Mouse (Mus musculus) MEL (cell line): ENCODE results near the gene Lhfp. TPM values are rescaled to one million over a fixed set of nuclear protein-coding genes. Genes with fewer than 3 reads are reported as not detected.

Experiments
- DNase-seq: peaks from one replicate; pipeline ENCODE4 v3.0.0; 2011; ENCODE audit warnings: low read depth, low spot score
- H3K27ac ChIP-seq: 2 replicates; pipeline ENCODE4 v1.5.1; 2012; ENCODE audit warnings: low read depth, mild to moderate bottlenecking, control low read depth, low read length, moderate library complexity; ENCODE audit not compliant: control insufficient read depth
- H3K27me3 ChIP-seq, 2 experiments: fragments of 150-350 bp in 1 of 2; sonication (generic) in 1 of 2; 2 replicates each; pipeline ENCODE4 v1.6.1; 2012; ENCODE audit warnings: low read length in 2 of 2, mild to moderate bottlenecking in 2 of 2, improper control_type of control experiment in 1 of 2, moderate library complexity in 1 of 2; ENCODE audit not compliant: insufficient read depth in 2 of 2, control insufficient read depth in 1 of 2
- H3K36me3 ChIP-seq, 2 experiments: 2 replicates each; pipeline ENCODE4 v1.6.1; 2012 to 2014; ENCODE audit warnings: low read length in 2 of 2, improper control_type of control experiment in 1 of 2, inconsistent platforms in 1 of 2, mild to moderate bottlenecking in 1 of 2; ENCODE audit not compliant: insufficient read depth in 2 of 2, control insufficient read depth in 1 of 2
- H3K4me1 ChIP-seq, 2 experiments: fragments of 150-350 bp in 1 of 2; sonication (generic) in 1 of 2; 2 replicates each; pipeline ENCODE4 v1.6.1; 2012; ENCODE audit warnings: low read length in 2 of 2, improper control_type of control experiment in 1 of 2, mild to moderate bottlenecking in 1 of 2; ENCODE audit not compliant: insufficient read depth in 2 of 2, control insufficient read depth in 1 of 2
- H3K4me3 ChIP-seq, 2 experiments: fragments of 150-350 bp in 1 of 2; sonication (generic) in 1 of 2; 2 replicates each; pipeline ENCODE4 v1.5.1; 2012; ENCODE audit warnings: low read depth in 2 of 2, low read length in 2 of 2, mild to moderate bottlenecking in 2 of 2, moderate library complexity in 2 of 2, control low read depth in 1 of 2, improper control_type of control experiment in 1 of 2; ENCODE audit not compliant: control insufficient read depth in 1 of 2, insufficient read depth in 1 of 2
- H3K79me2 ChIP-seq: 2 replicates; pipeline ENCODE4 v1.6.1; 2012; ENCODE audit warnings: mild to moderate bottlenecking, low read length, moderate library complexity; ENCODE audit not compliant: control insufficient read depth, poor library complexity, insufficient read depth
- H3K9ac ChIP-seq: 2 replicates; pipeline ENCODE4 v1.6.1; 2012; ENCODE audit warnings: low read depth, mild to moderate bottlenecking, control low read depth, low read length, moderate library complexity; ENCODE audit not compliant: control insufficient read depth, poor library complexity, severe bottlenecking
- H3K9me3 ChIP-seq: fragments of 150-350 bp; sonication (generic); replicated peaks from 2 replicates; pipeline ENCODE4 v1.6.1; 2012; ENCODE audit warnings: mild to moderate bottlenecking, low read length, improper control_type of control experiment, moderate library complexity; ENCODE audit not compliant: insufficient read depth
- BHLHE40 ChIP-seq: IDR thresholded peaks from 2 replicates; pipeline ENCODE4 v1.6.1; 2012; ENCODE audit warnings: low read depth, mild to moderate bottlenecking, inconsistent platforms, low read length, improper control_type of control experiment, borderline replicate concordance
- CTCF ChIP-seq, 3 experiments: IDR thresholded peaks in 2 of 3; conservative IDR thresholded peaks in 1 of 3; 2 replicates each; pipeline ENCODE4 v1.5.1; 2011 to 2012; ENCODE audit warnings: low read length in 3 of 3, low read depth in 2 of 3, mild to moderate bottlenecking in 2 of 3, improper control_type of control experiment in 1 of 3, inconsistent platforms in 1 of 3, mixed read lengths in 1 of 3, moderate library complexity in 1 of 3; ENCODE audit not compliant: control insufficient read depth in 1 of 3, insufficient read depth in 1 of 3, poor library complexity in 1 of 3, severe bottlenecking in 1 of 3
- E2F4 ChIP-seq: IDR thresholded peaks from 2 replicates; pipeline ENCODE4 v1.6.1; 2011; ENCODE audit warnings: low read depth, low read length, improper control_type of control experiment, borderline replicate concordance
- ELF1 ChIP-seq: IDR thresholded peaks from 2 replicates; pipeline ENCODE4 v1.6.1; 2014; ENCODE audit warnings: low read depth, mild to moderate bottlenecking, inconsistent platforms, low read length, improper control_type of control experiment, moderate library complexity
- GABPA ChIP-seq: IDR thresholded peaks from 2 replicates; pipeline ENCODE4 v1.6.1; 2012; ENCODE audit warnings: low read depth, mild to moderate bottlenecking, inconsistent platforms, low read length, improper control_type of control experiment, moderate library complexity
- MAFK ChIP-seq: IDR thresholded peaks from 2 replicates; pipeline ENCODE4 v1.6.1; 2011; ENCODE audit warnings: low read depth, mild to moderate bottlenecking, low read length, improper control_type of control experiment, borderline replicate concordance
- MAX ChIP-seq: IDR thresholded peaks from 2 replicates; pipeline ENCODE4 v1.6.1; 2011; ENCODE audit warnings: low read length, improper control_type of control experiment
- MXI1 ChIP-seq: IDR thresholded peaks from 2 replicates; pipeline ENCODE4 v1.6.1; 2011; ENCODE audit warnings: mild to moderate bottlenecking, low read depth, low read length, improper control_type of control experiment
- MYC ChIP-seq: IDR thresholded peaks from 2 replicates; pipeline ENCODE4 v1.6.1; 2011; ENCODE audit warnings: low read depth, mild to moderate bottlenecking, low read length, improper control_type of control experiment, moderate library complexity
- NELFE ChIP-seq: IDR thresholded peaks from 2 replicates; pipeline ENCODE4 v1.6.1; 2011; ENCODE audit warnings: low read depth, low read length, improper control_type of control experiment
- SIN3A ChIP-seq: IDR thresholded peaks from 2 replicates; pipeline ENCODE4 v1.6.1; 2012; ENCODE audit warnings: low read length, improper control_type of control experiment, inconsistent platforms
- SMC3 ChIP-seq: IDR thresholded peaks from 2 replicates; pipeline ENCODE4 v1.6.1; 2011; ENCODE audit warnings: low read depth, low read length, improper control_type of control experiment
- TAL1 ChIP-seq: IDR thresholded peaks from 2 replicates; pipeline ENCODE4 v1.6.1; 2012; ENCODE audit warnings: mild to moderate bottlenecking, inconsistent platforms, low read length, moderate library complexity, mixed read lengths
- TBP ChIP-seq: IDR thresholded peaks from 2 replicates; pipeline ENCODE4 v1.8.0; 2011; ENCODE audit warnings: low read depth, low read length, improper control_type of control experiment
- TCF12 ChIP-seq: IDR thresholded peaks from 2 replicates; pipeline ENCODE4 v1.6.1; 2014; ENCODE audit warnings: low read depth, mild to moderate bottlenecking, inconsistent platforms, low read length, improper control_type of control experiment, moderate library complexity
- UBTF ChIP-seq: IDR thresholded peaks from 2 replicates; pipeline ENCODE4 v1.6.1; 2012; ENCODE audit warnings: low read depth, mild to moderate bottlenecking, inconsistent platforms, low read length, improper control_type of control experiment, moderate library complexity, borderline replicate concordance; ENCODE audit not compliant: insufficient read depth
- USF1 ChIP-seq: IDR thresholded peaks from 2 replicates; pipeline ENCODE4 v1.6.1; 2014; ENCODE audit warnings: low read depth, mild to moderate bottlenecking, inconsistent platforms, low read length, improper control_type of control experiment, moderate library complexity
- USF2 ChIP-seq, 2 experiments: IDR thresholded peaks; 2 replicates each; pipeline ENCODE4 v1.6.1; 2011 to 2012; ENCODE audit warnings: improper control_type of control experiment in 2 of 2, low read length in 2 of 2, borderline replicate concordance in 1 of 2, inconsistent platforms in 1 of 2, low read depth in 1 of 2, mild to moderate bottlenecking in 1 of 2; ENCODE audit not compliant: insufficient read depth in 1 of 2
- ZC3H11A ChIP-seq: IDR thresholded peaks from 2 replicates; pipeline ENCODE4 v1.6.1; 2012; ENCODE audit warnings: low read depth, mild to moderate bottlenecking, inconsistent platforms, low read length, improper control_type of control experiment
- ZKSCAN1 ChIP-seq: IDR thresholded peaks from 2 replicates; pipeline ENCODE4 v1.6.1; 2012; ENCODE audit warnings: low read depth, mild to moderate bottlenecking, inconsistent platforms, low read length, improper control_type of control experiment, moderate library complexity
- polyA plus RNA-seq, 2 experiments: library from polyadenylated mRNA; stranded (reverse) in 1 of 2; unstranded in 1 of 2; fragments of >175 nt in 1 of 2; fragments of >200 nt in 1 of 2; gene quantifications; 2 replicates each; pipeline versions ENCODE4 v1.2.1 to v1.2.4; 2012; ENCODE audit warnings: low replicate concordance in 2 of 2, low read depth in 1 of 2; ENCODE audit not compliant: insufficient read length in 2 of 2, insufficient read depth in 1 of 2, missing spikeins in 1 of 2
- total RNA-seq: library from RNA; depleted of rRNA; stranded (reverse); fragments of 300-350 nt; gene quantifications from 2 replicates; pipeline ENCODE4 v1.2.3, GENCODE M21; 2012

The Lhfp gene
- total and polyA plus RNA-seq, 3 experiments, result not detected

DNA sequence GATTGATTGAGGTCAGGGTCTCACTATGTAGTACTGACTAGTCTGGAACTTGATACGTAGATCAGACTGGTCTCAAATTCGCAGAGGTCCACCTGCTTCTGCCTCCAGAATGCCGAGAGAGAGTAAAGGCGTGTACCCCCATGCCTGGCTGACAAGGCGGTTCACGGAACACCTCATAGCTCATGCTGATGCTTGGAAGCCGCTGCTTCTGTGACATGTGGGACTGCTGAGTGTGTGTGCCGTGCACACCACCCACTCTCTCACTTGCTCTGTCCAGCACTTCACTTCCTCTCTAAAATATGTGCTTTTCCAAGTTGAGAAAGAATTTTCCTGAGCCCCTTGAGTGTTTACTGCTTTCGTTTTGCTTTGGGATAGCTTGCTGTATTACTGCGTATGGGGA, 15.1 kb downstream of the Lhfp start:
- H3K79me2 ChIP-seq, result no peaks in the 10 kb centered on the region
- H3K4me3 ChIP-seq, result no peak overlapping the region
- no peaks in the 10 kb centered on the region for H3K4me1 ChIP-seq
- TF ChIP-seq BHLHE40, result no peak
- TF ChIP-seq E2F4, result no peak
- TF ChIP-seq USF1, result no peak
- no peak for TF ChIP-seq GABPA
- TF ChIP-seq NELFE, result no peak
- TF ChIP-seq MAFK, result no peak
- TF ChIP-seq ZC3H11A, result no peak
- no peak for TF ChIP-seq TCF12
- TF ChIP-seq MAX, result no peak
- TF ChIP-seq TBP, result no peak
- no peak overlapping the region for H3K9ac ChIP-seq
- H3K36me3 ChIP-seq, result no peaks in the 10 kb centered on the region
- no peaks in the 10 kb centered on the region for H3K9me3 ChIP-seq
- DNase-seq, result no peak
- no peaks in the 10 kb centered on the region; a peak in 1 of 4 replicates for H3K27me3 ChIP-seq
- no peak overlapping the region for H3K27ac ChIP-seq

DNA sequence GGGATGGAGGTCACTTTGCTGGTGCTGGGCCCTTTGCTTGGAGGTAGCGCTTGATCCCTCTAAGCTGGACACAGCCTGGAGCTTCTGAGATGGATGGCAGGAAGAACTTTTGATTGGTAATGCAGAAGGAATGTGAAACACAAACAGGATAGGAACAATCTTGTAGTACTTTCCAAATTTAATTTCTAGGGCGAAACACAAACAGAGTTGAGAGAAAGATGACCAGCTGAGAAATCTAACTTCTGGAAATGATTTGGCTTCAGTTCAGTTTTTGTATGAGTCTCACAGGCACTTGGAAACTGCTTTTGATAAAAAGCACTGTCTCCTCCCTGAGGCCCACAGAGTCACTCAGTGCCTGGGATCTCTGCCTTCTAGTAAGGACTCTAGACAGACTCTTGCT, 18.6 kb downstream of the Lhfp start:
- TF ChIP-seq TBP (no peak), USF2 (IDR thresholded peaks at IDR 0.05; ENCODE audit: borderline replicate concordance in 1 of 2, insufficient read depth in 1 of 2, low read depth in 1 of 2, low read length in 2 of 2) (no peak)
- no peak for DNase-seq
- Histone ChIP-seq H3K9ac (no peak overlapping the region), H3K4me3 (no peak overlapping the region), H3K36me3 (no peaks in the 10 kb centered on the region), H3K27me3 (peaks cover 0 to 2% of the 10 kb centered on the region in 2 experiments; a peak in 2 of 4 replicates), H3K9me3 (no peaks in the 10 kb centered on the region), H3K79me2 (no peaks in the 10 kb centered on the region), H3K4me1 (no peaks in the 10 kb centered on the region), H3K27ac (no peak overlapping the region)

DNA sequence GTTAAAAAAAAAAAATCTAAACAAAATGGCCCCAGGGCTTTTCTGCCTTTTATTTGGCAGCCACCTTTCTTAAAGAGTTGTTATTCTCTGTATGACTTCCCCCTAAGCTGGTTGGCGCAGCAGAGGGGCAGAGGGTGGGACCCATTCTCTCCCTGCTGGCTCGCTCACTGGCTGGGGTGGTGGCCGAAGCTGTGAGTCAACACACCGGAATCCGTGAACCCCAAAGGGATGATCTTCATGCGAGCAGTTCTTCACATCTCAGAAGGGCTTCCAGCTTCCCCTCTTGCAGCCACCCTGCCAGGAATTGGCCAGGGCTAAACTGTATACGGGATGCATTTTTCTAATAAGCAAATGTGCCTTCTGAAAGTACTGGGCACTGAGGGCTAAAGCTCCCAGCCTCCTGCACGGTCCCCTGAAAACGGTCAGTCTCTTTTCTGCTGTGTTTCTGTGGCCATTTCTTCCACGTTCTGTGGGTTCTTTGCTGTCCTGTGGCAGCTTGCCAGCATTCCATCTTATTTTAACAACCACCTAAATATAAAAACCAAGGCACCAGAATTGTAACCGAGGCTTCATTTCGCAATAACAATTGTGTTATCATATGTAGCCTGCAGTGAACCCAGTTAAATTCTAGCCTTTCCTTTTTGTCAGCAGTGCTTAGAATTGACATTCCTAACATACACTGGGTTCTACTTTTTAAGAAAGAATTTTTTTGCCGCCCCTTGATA, 22.3 kb downstream of the Lhfp start:
- Histone ChIP-seq H3K27ac (no peak overlapping the region), H3K9me3 (no peaks in the 10 kb centered on the region), H3K27me3 (peaks cover 0 to 2% of the 10 kb centered on the region in 2 experiments; a peak in 2 of 4 replicates), H3K4me3 (no peak overlapping the region), H3K79me2 (no peaks in the 10 kb centered on the region), H3K4me1 (no peaks in the 10 kb centered on the region), H3K36me3 (no peaks in the 10 kb centered on the region), H3K9ac (no peak overlapping the region)
- DNase-seq, result no peak
- TF ChIP-seq ZC3H11A (no peak), CTCF (IDR thresholded peaks at IDR 0.05 in 2 of 3, conservative IDR thresholded peaks at IDR 0.05 in 1 of 3; ENCODE audit: control insufficient read depth in 1 of 3, insufficient read depth in 1 of 3, low read depth in 2 of 3, low read length in 3 of 3, poor library complexity in 1 of 3, severe bottlenecking in 1 of 3) (no peak), MYC (no peak), SMC3 (no peak), USF2 (IDR thresholded peaks at IDR 0.05; ENCODE audit: borderline replicate concordance in 1 of 2, insufficient read depth in 1 of 2, low read depth in 1 of 2, low read length in 2 of 2) (no peak), ZKSCAN1 (no peak), USF1 (no peak), UBTF (no peak), MXI1 (no peak), TAL1 (no peak), SIN3A (no peak), ELF1 (no peak)
